Mouse (Mus musculus) midbrain, embryonic 13.5 days (tissue): ENCODE data around the gene Nckap1l. TPM values are rescaled to one million over a fixed set of nuclear protein-coding genes. Genes with fewer than 3 reads are reported as not detected.

Experiments used
- ATAC-seq: fragments of 200-750 bp; cut with Nextera tagmentation; 2 replicates; pipeline ENCODE4 v1.8.0; 2017; ENCODE audit warnings: mild to moderate bottlenecking, moderate TSS enrichment, moderate library complexity
- H3K27ac ChIP-seq: fragments of 300-500 bp; sonication (generic); 2 replicates; pipeline ENCODE4 v1.5.1; 2015; ENCODE audit warnings: inconsistent platforms, mild to moderate bottlenecking, moderate library complexity
- H3K27me3 ChIP-seq: fragments of 300-500 bp; sonication (generic); 2 replicates; pipeline ENCODE4 v1.6.1; 2015; ENCODE audit warnings: mild to moderate bottlenecking, inconsistent platforms
- H3K36me3 ChIP-seq: fragments of 300-500 bp; sonication (generic); 2 replicates; pipeline ENCODE4 v1.6.1; 2015; ENCODE audit warnings: mild to moderate bottlenecking, inconsistent platforms
- H3K4me1 ChIP-seq: fragments of 300-500 bp; sonication (generic); replicated peaks from 2 replicates; pipeline ENCODE4 v1.6.1; 2015; ENCODE audit warnings: inconsistent platforms
- H3K4me2 ChIP-seq: fragments of 300-500 bp; sonication (generic); replicated peaks from 2 replicates; pipeline ENCODE4 v1.6.1; 2015; ENCODE audit warnings: moderate library complexity, mild to moderate bottlenecking, inconsistent platforms
- H3K4me3 ChIP-seq: fragments of 300-500 bp; sonication (generic); replicated peaks from 2 replicates; pipeline ENCODE4 v1.5.1; 2015; ENCODE audit warnings: mild to moderate bottlenecking, inconsistent platforms
- H3K9ac ChIP-seq: fragments of 300-500 bp; sonication (generic); replicated peaks from 2 replicates; pipeline ENCODE4 v1.6.1; 2015; ENCODE audit warnings: mild to moderate bottlenecking, inconsistent platforms
- H3K9me3 ChIP-seq: fragments of 300-500 bp; sonication (generic); 2 replicates; pipeline ENCODE4 v1.6.1; 2016; ENCODE audit warnings: mild to moderate bottlenecking, inconsistent platforms
- WGBS: fragments of 180-500 bp; shearing (Covaris S2); methylation state at CpG from one replicate; pipeline ENCODE4 v1.1.7; 2015; 5-methylcytosine and 5-hydroxymethylcytosine counted together
- polyA plus RNA-seq: library from polyadenylated mRNA; unstranded; fragments of >200 nt; fragmentation: Nextera tagmentation; extraction: Ambion mirVana; gene quantifications from 2 replicates; pipeline ENCODE4 v1.2.1, GENCODE M21; 2015

Gene Nckap1l
- polyA plus RNA-seq, 1 experiment from 2014 or later = 1.2 TPM

GRCm38 (mm10) chr15:103502435-103503250, 49.0 kb downstream of the Nckap1l start, which contains the start of gene Pde1b:
Gene Pde1b, plus strand, starts transcription at chr15:103503034.
- peak within 1 kb of the TSS; percentile 64 for H3K4me3 ChIP-seq
- WGBS = under 1% methylated on average over 51 of the region's 63 CpGs
- H3K27ac ChIP-seq = peak within 1 kb of the TSS; percentile 88
- H3K4me2 ChIP-seq = peak within 1 kb of the TSS; percentile 93
- peak within 1 kb of the TSS; percentile 87 for H3K9ac ChIP-seq
- no peaks in the 10 kb centered on the region for H3K36me3 ChIP-seq
- peaks cover 55% of the 10 kb centered on the region for H3K4me1 ChIP-seq
- H3K27me3 ChIP-seq = peaks cover 8% of the 10 kb centered on the region; the same call in 1 of the 2 replicates
- H3K9me3 ChIP-seq = no peaks in the 10 kb centered on the region
- peak; percentile 93 for ATAC-seq

- Histone ChIP-seq H3K9ac (peak overlapping the region; percentile 87), H3K36me3 (no peaks in the 10 kb centered on the region), H3K4me2 (peak overlapping the region; percentile 93), H3K27ac (peak overlapping the region; percentile 88), H3K27me3 (peaks cover 8% of the 10 kb centered on the region; the same call in 1 of the 2 replicates), H3K4me1 (peaks cover 53% of the 10 kb centered on the region), H3K4me3 (peak overlapping the region; percentile 64), H3K9me3 (no peaks in the 10 kb centered on the region)
- ATAC-seq = peak; percentile 88
- WGBS = 0% methylated on average over 15 of the region's 15 CpGs
Measured at GRCm38 (mm10) chr15:103503251-103503600, 49.6 kb downstream of the Nckap1l start.

GRCm38 (mm10) chr15:103503660-103504059, 50.1 kb downstream of the Nckap1l start:
- Histone ChIP-seq H3K4me3 (peak overlapping the region; percentile 64), H3K36me3 (no peaks in the 10 kb centered on the region), H3K4me2 (peak overlapping the region; percentile 93), H3K9ac (peak overlapping the region; percentile 87), H3K9me3 (no peaks in the 10 kb centered on the region), H3K4me1 (peaks cover 55% of the 10 kb centered on the region), H3K27me3 (peaks cover 8% of the 10 kb centered on the region; the same call in 1 of the 2 replicates), H3K27ac (peak overlapping the region; percentile 88)
- WGBS = 44% methylated on average over 12 of the region's 12 CpGs
- peak; percentile 38 for ATAC-seq

DNA sequence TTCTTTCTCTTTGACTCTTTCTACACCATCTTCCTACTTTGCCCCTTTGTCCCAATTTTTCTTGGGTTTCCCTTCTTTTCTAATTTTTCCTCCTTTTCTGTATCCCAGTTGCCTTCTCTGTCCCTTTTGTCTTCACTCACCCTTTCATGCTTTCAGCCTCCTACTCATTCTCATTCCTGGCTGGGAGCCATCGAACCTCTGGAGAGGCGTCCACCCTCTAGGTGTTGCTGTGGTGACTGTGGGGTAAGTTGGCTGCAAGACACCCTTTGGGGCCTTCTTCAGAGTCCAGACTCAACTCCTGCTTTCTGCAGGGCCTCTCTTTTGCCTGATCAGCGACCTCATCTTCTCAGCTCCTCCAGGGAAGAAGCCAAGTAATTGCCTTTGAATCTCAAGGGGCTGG, 55.7 kb downstream of the Nckap1l start:
- no peaks in the 10 kb centered on the region for H3K9me3 ChIP-seq
- WGBS = 58% methylated on average over 3 of the region's 3 CpGs
- ATAC-seq = no peak
- H3K9ac ChIP-seq = no peak overlapping the region
- H3K27ac ChIP-seq = no peak overlapping the region
- no peaks in the 10 kb centered on the region for H3K27me3 ChIP-seq
- H3K4me3 ChIP-seq = no peak overlapping the region
- H3K4me1 ChIP-seq = peaks cover 70% of the 10 kb centered on the region
- no peak overlapping the region for H3K4me2 ChIP-seq
- no peaks in the 10 kb centered on the region; the same call in 1 of the 2 replicates for H3K36me3 ChIP-seq

GRCm38 (mm10) chr15:103511652-103512051, 58.1 kb downstream of the Nckap1l start:
- no peak overlapping the region for H3K4me3 ChIP-seq
- H3K4me1 ChIP-seq = peaks cover 70% of the 10 kb centered on the region
- H3K9ac ChIP-seq = no peak overlapping the region
- H3K36me3 ChIP-seq = no peaks in the 10 kb centered on the region; the same call in 1 of the 2 replicates
- H3K27ac ChIP-seq = no peak overlapping the region
- H3K4me2 ChIP-seq = no peak overlapping the region
- ATAC-seq = no peak
- no peaks in the 10 kb centered on the region for H3K9me3 ChIP-seq
- 79% methylated on average over 1 of the region's 1 CpGs for WGBS
- H3K27me3 ChIP-seq = no peaks in the 10 kb centered on the region

GRCm38 (mm10) chr15:103513621-103514031, 60.0 kb downstream of the Nckap1l start:
- Histone ChIP-seq H3K27ac (peak overlapping the region; percentile 84), H3K4me2 (peak overlapping the region; percentile 58), H3K36me3 (no peaks in the 10 kb centered on the region; the same call in 1 of the 2 replicates), H3K9me3 (no peaks in the 10 kb centered on the region), H3K4me1 (peaks cover 67% of the 10 kb centered on the region), H3K9ac (peak overlapping the region; percentile 45), H3K27me3 (no peaks in the 10 kb centered on the region), H3K4me3 (peak overlapping the region; percentile 33)
- peak; percentile 66 for ATAC-seq
- 8% methylated on average over 7 of the region's 7 CpGs for WGBS

- Histone ChIP-seq H3K4me3 (peak overlapping the region; percentile 33), H3K9ac (peak overlapping the region; percentile 55), H3K36me3 (no peaks in the 10 kb centered on the region; the same call in 1 of the 2 replicates), H3K9me3 (no peaks in the 10 kb centered on the region), H3K4me1 (peaks cover 70% of the 10 kb centered on the region), H3K27ac (peak overlapping the region; percentile 84), H3K4me2 (peak overlapping the region; percentile 58), H3K27me3 (no peaks in the 10 kb centered on the region)
- ATAC-seq = peak; percentile 91
- 1% methylated on average over 10 of the region's 10 CpGs for WGBS
Measured at GRCm38 (mm10) chr15:103514119-103514518, 60.5 kb downstream of the Nckap1l start.

DNA sequence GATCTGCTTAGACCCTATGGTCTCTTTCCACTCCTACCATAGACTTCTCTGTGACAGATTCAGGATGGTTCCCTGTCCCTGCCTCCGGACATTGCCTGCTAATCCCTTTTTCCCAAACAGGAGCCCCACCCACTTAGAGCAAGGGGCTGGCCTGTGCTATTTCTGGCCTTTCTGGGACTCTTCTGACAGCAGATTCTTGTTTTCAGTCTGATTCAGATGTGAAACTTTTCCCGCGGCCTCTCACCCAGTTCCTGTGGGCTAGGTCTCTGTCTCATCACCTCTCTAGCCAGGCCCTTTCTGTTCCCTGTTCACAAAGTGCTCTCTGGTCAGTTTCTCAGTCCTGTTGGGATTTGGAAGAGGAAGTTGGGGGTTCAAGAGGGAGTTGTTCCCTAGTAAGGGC, 61.3 kb downstream of the Nckap1l start:
- 17% methylated on average over 3 of the region's 3 CpGs for WGBS
- peak overlapping the region; percentile 58 for H3K4me2 ChIP-seq
- peak overlapping the region; percentile 33; the same call in 1 of the 2 replicates for H3K4me3 ChIP-seq
- H3K36me3 ChIP-seq = no peaks in the 10 kb centered on the region; the same call in 1 of the 2 replicates
- no peaks in the 10 kb centered on the region for H3K9me3 ChIP-seq
- peak overlapping the region; percentile 55 for H3K9ac ChIP-seq
- no peaks in the 10 kb centered on the region for H3K27me3 ChIP-seq
- ATAC-seq = no peak
- peak overlapping the region; percentile 84 for H3K27ac ChIP-seq
- peaks cover 70% of the 10 kb centered on the region for H3K4me1 ChIP-seq

- peaks cover 17% of the 10 kb centered on the region for H3K36me3 ChIP-seq
- peak; percentile 64 for ATAC-seq
- no peak overlapping the region for H3K4me3 ChIP-seq
- H3K27me3 ChIP-seq = no peaks in the 10 kb centered on the region
- H3K9ac ChIP-seq = no peak overlapping the region
- peak overlapping the region; percentile 35 for H3K4me2 ChIP-seq
- H3K27ac ChIP-seq = peak overlapping the region; percentile 97
- H3K9me3 ChIP-seq = no peaks in the 10 kb centered on the region
- 0% methylated on average over 5 of the region's 5 CpGs for WGBS
- peaks cover 75% of the 10 kb centered on the region for H3K4me1 ChIP-seq
Measured at GRCm38 (mm10) chr15:103518600-103519385, 65.2 kb downstream of the Nckap1l start.

- Histone ChIP-seq H3K36me3 (peaks cover 25% of the 10 kb centered on the region), H3K4me3 (no peak overlapping the region; the same call in 1 of the 2 replicates), H3K4me2 (peak overlapping the region; percentile 35), H3K9me3 (no peaks in the 10 kb centered on the region), H3K27me3 (no peaks in the 10 kb centered on the region), H3K27ac (peak overlapping the region; percentile 97), H3K4me1 (peaks cover 68% of the 10 kb centered on the region), H3K9ac (peak overlapping the region; percentile 42)
- WGBS = 7% methylated on average over 4 of the region's 4 CpGs
- peak; percentile 80 for ATAC-seq
Measured at GRCm38 (mm10) chr15:103519386-103520378, 66.1 kb downstream of the Nckap1l start.
